Mouse (Mus musculus) ES-CJ7 (cell line): ENCODE data around the gene Fahd2a.

Source experiments
- DNase-seq: peaks from one replicate; pipeline ENCODE4 v3.0.0; 2011; ENCODE audit warnings: low read depth, low spot score

Gene Fahd2a

DNA sequence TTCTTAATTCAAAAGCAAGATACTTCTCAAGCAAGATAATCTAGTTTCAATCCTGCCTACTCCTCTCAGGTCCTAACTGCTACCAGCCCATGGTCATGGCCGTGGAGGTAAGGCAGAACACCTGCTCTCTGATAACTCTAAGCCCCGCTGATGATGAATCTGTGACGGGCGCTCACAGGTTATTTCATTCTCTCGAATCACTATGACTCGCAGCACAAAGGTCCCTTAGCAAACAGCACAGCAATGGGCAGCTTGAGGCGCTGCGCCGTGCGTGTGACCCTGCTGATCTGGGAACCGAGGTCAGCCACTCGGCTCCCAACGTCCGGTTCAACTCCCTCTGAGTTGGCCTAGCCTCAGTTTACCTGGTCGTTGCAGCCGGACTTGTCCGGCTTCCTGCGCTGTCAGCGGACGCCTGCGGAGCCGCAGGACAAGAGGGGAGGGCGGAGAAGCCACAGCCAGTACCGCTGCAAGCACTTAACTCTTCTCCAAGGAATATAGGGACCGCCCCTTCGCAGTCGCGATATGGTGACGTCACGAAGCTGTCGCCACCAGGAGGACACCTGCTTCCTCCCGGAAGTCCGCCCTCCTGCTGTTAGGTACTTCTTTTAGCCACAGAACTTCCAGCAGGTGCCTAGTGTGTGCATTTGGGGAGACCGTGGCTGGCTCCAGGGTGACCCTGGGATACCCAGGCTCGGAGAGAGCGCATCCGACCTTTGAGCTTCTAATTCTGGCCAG is at the start of gene Fahd2a:
Gene Fahd2a, minus strand, starts transcription at position 511 of the 735 bp plus-strand sequence.
- peak; percentile 95 for DNase-seq

DNA sequence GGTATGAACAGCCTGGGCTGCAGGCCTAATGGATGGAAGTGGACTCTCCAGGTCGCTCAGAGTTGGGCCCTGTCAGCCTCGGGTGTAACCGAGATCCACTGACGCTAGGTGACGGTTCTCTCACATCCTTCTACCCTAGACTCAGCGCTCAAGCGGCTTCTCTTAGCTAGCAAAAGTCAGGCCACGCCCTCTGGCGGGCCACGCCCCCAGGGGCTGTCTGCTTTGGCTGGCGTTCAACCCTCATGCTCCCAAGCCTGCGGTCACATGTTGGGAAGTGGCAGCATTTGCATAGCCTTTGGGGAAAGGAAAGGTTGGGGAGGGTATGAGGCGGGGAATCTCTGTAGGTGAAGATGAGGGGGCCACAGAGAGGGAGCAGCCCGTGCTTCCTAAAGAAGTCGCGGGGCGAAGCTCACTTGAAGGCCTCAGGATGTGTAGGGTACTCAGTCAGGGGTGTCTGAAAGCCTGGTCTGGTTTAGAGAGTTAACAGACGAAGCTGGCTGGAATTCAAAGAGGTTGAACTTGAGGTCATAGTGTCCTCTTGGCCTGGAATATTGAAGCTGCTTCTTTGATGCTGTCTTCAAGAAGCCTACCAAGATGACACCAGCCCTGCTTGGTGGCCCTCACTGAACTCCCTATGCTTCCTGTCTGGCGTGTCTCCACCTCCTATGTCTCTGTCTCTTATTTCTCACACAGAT is 40.3 kb upstream of the Fahd2a start:
- peak; percentile 86 for DNase-seq

GRCm38 (mm10) chr2:127483001-127483400 is 38.6 kb upstream of the Fahd2a start:
- peak; percentile 47 for DNase-seq

- DNase-seq: peak; percentile 72
Measured at GRCm38 (mm10) chr2:127482533-127482911, 38.2 kb upstream of the Fahd2a start.

DNA sequence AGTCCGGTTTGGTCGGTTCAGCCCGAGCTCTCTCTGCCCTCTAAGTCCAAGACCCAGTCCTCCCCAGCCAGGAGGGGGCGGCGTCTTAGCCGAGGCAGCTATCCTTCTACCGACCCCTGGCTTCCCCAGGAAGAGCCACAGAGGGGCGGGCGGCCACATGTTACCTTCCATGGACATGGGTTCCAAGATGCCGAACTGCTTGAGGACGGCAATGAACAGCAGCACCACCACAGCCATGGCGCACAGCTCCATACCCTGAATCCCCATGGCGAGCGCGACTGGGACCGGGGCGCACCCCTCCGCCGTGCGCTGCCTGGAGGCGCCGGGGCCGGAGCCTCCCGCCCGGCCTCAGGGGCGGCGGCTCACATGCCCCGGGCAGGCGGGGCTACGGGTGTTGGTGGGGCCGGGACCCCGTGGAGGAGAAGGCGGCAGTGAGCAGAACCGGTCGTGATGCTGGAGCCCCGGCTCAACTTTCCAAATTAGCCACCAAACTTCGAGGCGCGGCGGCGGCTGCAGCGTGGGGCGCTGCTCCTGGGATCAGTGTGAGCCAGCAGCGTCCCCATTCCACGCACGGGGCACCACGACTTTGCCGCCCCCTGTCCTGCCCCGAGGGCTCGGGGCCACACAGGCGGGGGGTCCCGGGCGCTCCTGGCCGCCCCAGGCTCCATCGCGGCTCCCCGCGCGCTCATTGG is 37.6 kb upstream of the Fahd2a start:
- DNase-seq: peak; percentile 40

- no peak for DNase-seq
Measured at GRCm38 (mm10) chr2:127479763-127480162, 35.4 kb upstream of the Fahd2a start.

GRCm38 (mm10) chr2:127479210-127479609 is 34.8 kb upstream of the Fahd2a start:
- DNase-seq: no peak

- no peak for DNase-seq
Measured at GRCm38 (mm10) chr2:127472279-127472678, 27.9 kb upstream of the Fahd2a start.

GRCm38 (mm10) chr2:127471281-127471680 is 26.9 kb upstream of the Fahd2a start:
- no peak for DNase-seq

DNA sequence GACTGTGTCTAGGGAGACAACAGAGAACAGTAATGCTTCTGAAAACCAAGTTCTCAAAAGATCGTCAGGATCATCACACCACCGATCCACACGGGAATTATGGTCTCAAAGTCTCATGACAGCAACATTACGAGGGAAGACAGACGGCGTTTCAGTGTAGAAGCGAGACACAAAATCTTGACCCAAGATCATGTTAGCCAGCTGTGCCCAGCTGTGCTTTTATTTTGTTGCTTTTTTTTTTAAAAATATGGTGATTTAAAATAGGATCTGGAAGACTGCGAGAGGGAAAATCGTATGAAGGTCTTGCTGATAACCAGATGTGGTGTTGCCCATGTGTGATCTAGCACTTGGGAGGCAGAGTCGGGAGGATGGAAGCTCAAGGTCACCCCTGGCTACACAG is 26.3 kb upstream of the Fahd2a start:
- no peak for DNase-seq

- no peak for DNase-seq
Measured at GRCm38 (mm10) chr2:127470183-127470582, 25.8 kb upstream of the Fahd2a start.

- peak; percentile 62 for DNase-seq
Measured at GRCm38 (mm10) chr2:127462314-127462713, 17.9 kb upstream of the Fahd2a start.

- no peak for DNase-seq
Measured at GRCm38 (mm10) chr2:127461351-127461750, 17.0 kb upstream of the Fahd2a start.

DNA sequence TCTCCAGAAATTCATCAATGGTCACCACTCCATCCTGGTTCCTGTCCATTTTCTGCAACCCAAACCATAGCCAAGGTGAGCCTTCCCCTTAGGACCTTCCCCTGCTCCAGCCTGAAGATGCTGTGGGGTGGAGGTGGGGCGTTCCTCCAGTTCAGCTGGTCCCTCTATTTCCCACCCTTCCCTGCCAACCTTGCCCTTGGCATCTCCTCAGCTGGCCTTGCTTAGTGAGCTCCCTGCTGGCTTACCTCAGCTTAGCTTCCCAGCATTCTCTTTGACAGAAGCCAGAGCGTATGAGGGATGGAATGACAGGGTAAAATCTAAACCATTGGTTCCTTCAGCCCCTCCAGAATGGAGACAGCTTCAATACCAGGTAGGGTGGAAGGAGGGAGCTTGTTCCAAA is 15.0 kb upstream of the Fahd2a start:
- no peak for DNase-seq

- peak; percentile 74 for DNase-seq
Measured at GRCm38 (mm10) chr2:127453764-127454163, 9.4 kb upstream of the Fahd2a start.

GRCm38 (mm10) chr2:127453141-127453540 is 8.8 kb upstream of the Fahd2a start:
- peak; percentile 34 for DNase-seq

GRCm38 (mm10) chr2:127451748-127452147 is 7.4 kb upstream of the Fahd2a start:
- DNase-seq: no peak

DNA sequence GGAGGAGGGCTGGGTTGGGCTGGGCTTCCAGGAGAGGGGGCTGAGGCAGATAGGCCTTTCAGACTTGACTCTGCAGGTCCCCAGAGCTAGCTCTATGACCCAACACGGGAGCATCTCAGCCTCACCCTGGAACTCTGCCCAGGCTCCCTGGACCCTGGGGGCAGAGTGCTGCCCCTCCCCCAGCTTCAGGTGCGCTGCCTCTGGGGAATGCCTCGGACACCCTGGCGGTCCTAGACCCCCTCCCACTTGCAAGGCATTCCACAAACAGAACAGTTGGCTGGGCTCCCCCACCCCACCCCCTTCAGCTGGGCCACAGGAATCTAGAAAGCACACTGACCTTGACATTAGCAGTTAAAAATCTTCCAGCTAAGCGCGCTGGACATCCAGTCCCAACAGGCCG is 5.3 kb upstream of the Fahd2a start:
- peak; percentile 37 for DNase-seq

- DNase-seq: no peak
Measured at GRCm38 (mm10) chr2:127446847-127447246, 2.5 kb upstream of the Fahd2a start.

GRCm38 (mm10) chr2:127437697-127438096 is 6.7 kb downstream of the Fahd2a start:
- DNase-seq: no peak

DNA sequence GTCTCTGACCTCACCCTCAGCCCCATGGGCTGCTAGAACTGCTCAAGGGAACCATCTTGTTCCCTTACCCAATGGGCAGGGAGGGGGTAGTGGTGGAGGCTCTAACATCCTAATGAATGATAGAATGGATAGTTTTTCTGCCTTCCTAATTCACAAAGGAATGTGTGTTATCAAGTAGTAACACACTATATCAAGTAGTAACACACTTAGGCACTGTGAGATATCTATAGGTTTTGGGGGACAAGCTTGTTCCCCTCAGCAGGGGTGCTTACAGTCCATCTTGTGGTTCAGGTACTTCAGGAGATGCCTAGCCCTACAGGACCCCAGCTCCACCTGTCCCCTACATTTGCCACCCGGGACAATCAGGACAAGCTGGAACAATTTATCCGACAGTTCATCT is 8.8 kb downstream of the Fahd2a start:
- no peak for DNase-seq

- peak; percentile 51 for DNase-seq
Measured at GRCm38 (mm10) chr2:127435135-127435534, 9.2 kb downstream of the Fahd2a start.
